Mouse (Mus musculus) thymus, adult 2 months (tissue): ENCODE measurements around the gene Cacnb1. TPM values are rescaled to one million over a fixed set of nuclear protein-coding genes. Genes with fewer than 3 reads are reported as not detected.
A peak's percentile ranks its signal among the peaks of the same experiment; 100 is the strongest.

Source experiments
- DNase-seq: peaks from one replicate; pipeline ENCODE4 v3.0.0; 2021
- H3K27ac ChIP-seq: fragments of 200-500 bp; 2 replicates; pipeline ENCODE4 v1.5.1; 2012; ENCODE audit warnings: low read length, control low read depth; ENCODE audit not compliant: control insufficient read depth, insufficient read depth
- H3K27me3 ChIP-seq: fragments of 200-500 bp; 2 replicates; pipeline ENCODE4 v1.6.1; 2012; ENCODE audit warnings: mild to moderate bottlenecking, low read length, moderate library complexity, mixed read lengths; ENCODE audit not compliant: control insufficient read depth, insufficient read depth
- H3K36me3 ChIP-seq: fragments of 200-500 bp; 2 replicates; pipeline ENCODE4 v1.6.1; 2012; ENCODE audit warnings: mild to moderate bottlenecking, low read length, moderate library complexity; ENCODE audit not compliant: control insufficient read depth, insufficient read depth
- H3K4me1 ChIP-seq: fragments of 200-500 bp; replicated peaks from 2 replicates; pipeline ENCODE4 v1.6.1; 2012; ENCODE audit warnings: low read length; ENCODE audit not compliant: control insufficient read depth, insufficient read depth
- H3K4me3 ChIP-seq: fragments of 200-500 bp; 2 replicates; pipeline ENCODE4 v1.5.1; 2012; ENCODE audit warnings: mild to moderate bottlenecking, low read length, control low read depth, moderate library complexity; ENCODE audit not compliant: control insufficient read depth, insufficient read depth
- CTCF ChIP-seq: fragments of 200-500 bp; IDR thresholded peaks from 2 replicates; pipeline ENCODE4 v1.5.1; 2012; ENCODE audit warnings: mild to moderate bottlenecking, control low read depth, low read length, moderate library complexity, borderline replicate concordance; ENCODE audit not compliant: control insufficient read depth, poor library complexity, insufficient read depth; ENCODE audit errors: extremely low read depth
- POLR2A ChIP-seq: fragments of 200-500 bp; IDR thresholded peaks from 2 replicates; pipeline ENCODE4 v1.6.1; 2012; ENCODE audit warnings: mild to moderate bottlenecking, low read length, control low read depth, moderate library complexity; ENCODE audit not compliant: control insufficient read depth, poor library complexity, insufficient read depth; ENCODE audit errors: extremely low read depth
- WGBS: fragments of 180-500 bp; shearing (Covaris S2); methylation state at CpG from one replicate; pipeline ENCODE4 v1.1.7; 2018; 5-methylcytosine and 5-hydroxymethylcytosine counted together
- polyA plus RNA-seq: library from polyadenylated mRNA; depleted of rRNA; stranded (reverse); fragments of >200 nt; gene quantifications from 2 replicates; pipeline ENCODE4 v1.2.3, GENCODE M21; 2012

The Cacnb1 gene
- polyA plus RNA-seq, 1 experiment: 27.1 TPM

- Histone ChIP-seq H3K4me3 (no peak overlapping the region), H3K27ac (no peak overlapping the region), H3K4me1 (peaks cover 2% of the 10 kb centered on the region), H3K27me3 (peaks cover 3% of the 10 kb centered on the region; the same call in 1 of the 2 replicates), H3K36me3 (peaks cover 30% of the 10 kb centered on the region)
- no peak for DNase-seq
- TF ChIP-seq CTCF (no peak), POLR2A (no peak)
- WGBS: 85% methylated on average over 5 of the region's 5 CpGs
Observed at GRCm38 (mm10) chr11:98030701-98031442, 8.0 kb upstream of the Cacnb1 start.

GRCm38 (mm10) chr11:98027785-98028184 is 5.0 kb upstream of the Cacnb1 start:
- no peaks in the 10 kb centered on the region for H3K27me3 ChIP-seq
- TF ChIP-seq CTCF: no peak
- TF ChIP-seq POLR2A: no peak
- no peak overlapping the region for H3K27ac ChIP-seq
- WGBS: 23% methylated on average over 7 of the region's 7 CpGs
- H3K4me3 ChIP-seq: peak overlapping the region; percentile 96; the same call in 1 of the 2 replicates
- H3K4me1 ChIP-seq: peaks cover 9% of the 10 kb centered on the region
- H3K36me3 ChIP-seq: peaks cover 30% of the 10 kb centered on the region
- DNase-seq: no peak

DNA sequence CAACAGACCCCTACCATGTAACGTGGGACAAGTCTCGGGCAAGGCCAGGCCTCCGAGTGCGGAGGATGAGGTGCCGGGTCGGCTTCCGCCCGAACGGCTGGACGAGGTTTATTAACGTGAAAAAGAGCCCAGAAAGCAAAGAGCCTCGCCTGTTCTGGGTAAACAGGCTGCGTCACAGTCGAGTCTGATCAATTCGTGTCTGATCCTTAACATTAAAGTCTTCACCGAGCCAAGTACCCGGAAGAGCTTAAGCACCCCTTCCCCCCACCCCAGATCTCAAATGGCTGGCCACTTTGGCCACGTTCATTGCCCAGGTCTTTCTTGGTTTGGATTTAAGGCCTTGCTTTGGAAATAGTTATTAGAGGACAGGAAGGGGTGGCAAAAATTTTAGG is 4.5 kb upstream of the Cacnb1 start:
- Histone ChIP-seq H3K27ac (no peak overlapping the region), H3K36me3 (peaks cover 30% of the 10 kb centered on the region), H3K27me3 (no peaks in the 10 kb centered on the region), H3K4me1 (peaks cover 11% of the 10 kb centered on the region), H3K4me3 (peak overlapping the region; percentile 96)
- TF ChIP-seq CTCF: no peak
- no peak for TF ChIP-seq POLR2A
- no peak for DNase-seq
- under 1% methylated on average over 18 of the region's 18 CpGs for WGBS

DNA sequence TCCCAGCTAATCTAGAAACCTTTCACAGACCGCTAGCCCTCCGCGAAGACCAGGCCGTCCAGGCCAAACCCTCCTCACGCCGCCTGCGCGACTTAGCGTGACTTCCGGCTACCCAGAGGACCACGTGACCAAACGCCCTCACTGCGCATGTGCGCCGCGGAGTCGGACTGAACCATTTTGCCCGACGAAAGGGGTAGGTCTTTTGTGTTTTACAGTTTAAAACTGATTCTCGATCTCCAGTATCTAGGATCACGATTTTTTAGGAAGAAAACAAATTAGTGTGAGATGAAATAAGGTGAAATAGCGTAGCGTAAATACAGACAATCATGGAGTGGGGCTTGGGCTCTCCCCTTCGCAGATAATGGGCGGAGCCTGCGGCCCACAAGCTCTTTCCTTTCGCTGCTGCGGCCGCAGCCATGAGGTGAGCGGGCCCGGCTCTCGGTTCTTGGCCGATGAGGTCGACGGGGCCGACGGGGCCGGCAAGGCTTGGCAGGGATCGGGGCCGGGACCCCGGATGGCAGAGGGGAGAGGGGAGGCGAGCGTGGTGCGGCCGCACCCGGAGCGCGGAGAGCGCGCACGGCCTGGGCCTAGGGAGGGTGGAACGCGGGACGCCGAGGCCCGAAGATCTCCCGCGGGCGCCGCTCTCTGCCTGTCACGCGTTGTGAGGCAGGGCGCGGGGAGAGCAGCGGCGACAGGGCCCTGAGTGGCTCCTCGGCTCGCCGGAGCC is 3.9 kb upstream of the Cacnb1 start, which contains the start of gene Rpl19:
Gene Rpl19, plus strand, starts transcription at position 141 of the 727 bp plus-strand sequence.
- TF ChIP-seq POLR2A (peak; percentile 95), CTCF (no peak)
- WGBS: under 1% methylated on average over 69 of the region's 69 CpGs
- Histone ChIP-seq H3K36me3 (peaks cover 30% of the 10 kb centered on the region), H3K4me3 (peak within 1 kb of the TSS; percentile 96), H3K4me1 (peaks cover 16% of the 10 kb centered on the region), H3K27ac (0 out of 2 replicates have a peak within 1 kb of the TSS, but pooled peaks have one; percentile 13), H3K27me3 (no peaks in the 10 kb centered on the region)
- peak; percentile 87 for DNase-seq

DNA sequence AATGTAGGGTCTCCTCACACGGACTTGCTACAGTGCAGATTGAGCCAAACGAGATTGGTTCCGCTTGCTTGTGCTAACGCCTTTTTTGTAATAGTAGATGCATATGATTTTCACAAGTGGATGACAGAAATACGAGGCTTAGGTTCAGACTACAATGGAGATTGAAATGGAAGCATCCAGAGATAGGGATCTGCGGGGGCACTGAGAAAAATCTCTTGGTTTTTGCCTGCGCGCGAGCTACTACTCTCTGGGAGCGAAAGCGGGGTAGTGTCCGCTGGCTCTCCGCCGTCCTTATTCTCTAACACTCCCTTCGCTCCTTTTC is 3.4 kb upstream of the Cacnb1 start:
- Histone ChIP-seq H3K27me3 (no peaks in the 10 kb centered on the region), H3K4me1 (peaks cover 21% of the 10 kb centered on the region), H3K4me3 (peak overlapping the region; percentile 96), H3K36me3 (peaks cover 30% of the 10 kb centered on the region), H3K27ac (no peak overlapping the region)
- WGBS: 7% methylated on average over 15 of the region's 15 CpGs
- TF ChIP-seq POLR2A (no peak), CTCF (no peak)
- DNase-seq: no peak

DNA sequence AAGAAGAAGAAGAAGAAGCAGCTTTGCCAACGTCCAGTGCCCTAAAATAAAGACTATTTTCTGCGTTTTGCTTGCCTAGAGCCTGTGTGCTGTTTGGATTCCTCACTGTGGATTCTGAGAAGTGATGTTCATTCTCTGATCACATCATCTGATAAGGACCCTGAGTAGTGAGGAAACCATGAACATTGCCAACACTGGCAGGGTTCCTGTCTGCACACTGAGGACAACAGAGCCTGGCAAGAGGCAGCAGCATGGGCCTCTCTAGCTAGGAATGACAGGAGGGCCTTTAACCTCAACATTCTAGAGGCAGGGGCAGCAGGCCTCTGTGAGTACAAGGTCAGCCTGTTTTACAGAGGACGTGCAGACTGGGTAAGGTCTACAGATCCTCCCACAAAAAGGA is 1.7 kb upstream of the Cacnb1 start:
- TF ChIP-seq CTCF: no peak
- no peak for TF ChIP-seq POLR2A
- Histone ChIP-seq H3K4me1 (peaks cover 37% of the 10 kb centered on the region), H3K27ac (no peak overlapping the region), H3K4me3 (no peak overlapping the region), H3K36me3 (peaks cover 14% of the 10 kb centered on the region), H3K27me3 (no peaks in the 10 kb centered on the region)
- DNase-seq: no peak
- 76% methylated on average over 3 of the region's 3 CpGs for WGBS

- WGBS: under 1% methylated on average over 23 of the region's 23 CpGs
- Histone ChIP-seq H3K4me3 (peak overlapping the region; percentile 78), H3K36me3 (no peaks in the 10 kb centered on the region), H3K27ac (no peak overlapping the region), H3K27me3 (no peaks in the 10 kb centered on the region), H3K4me1 (peaks cover 41% of the 10 kb centered on the region)
- TF ChIP-seq POLR2A (no peak), CTCF (no peak)
- DNase-seq: no peak
Observed at GRCm38 (mm10) chr11:98022253-98022554, 630 bp downstream of the Cacnb1 start.
